Mouse (Mus musculus) forebrain, embryonic 15.5 days (tissue): ENCODE measurements around the gene Rps18. TPM values are rescaled to one million over a fixed set of nuclear protein-coding genes. Genes with fewer than 3 reads are reported as not detected.
"Not testable (repeated sequence)": the region's sequence is repeated elsewhere in the genome, so short reads cannot be mapped to it uniquely, and the experiment has no call there.

ENCODE experiments used
- ATAC-seq: fragments of 200-750 bp; cut with Nextera tagmentation; replicated peaks from 2 replicates; pipeline ENCODE4 v1.8.0; 2017; ENCODE audit warnings: mild to moderate bottlenecking, moderate TSS enrichment, moderate library complexity
- H3K27ac ChIP-seq: fragments of 300-500 bp; sonication (generic); replicated peaks from 2 replicates; pipeline ENCODE4 v1.5.1; 2015; ENCODE audit warnings: mild to moderate bottlenecking, inconsistent platforms
- H3K27me3 ChIP-seq: fragments of 300-500 bp; sonication (generic); 2 replicates; pipeline ENCODE4 v1.6.1; 2015; ENCODE audit warnings: inconsistent platforms
- H3K36me3 ChIP-seq: fragments of 300-500 bp; sonication (generic); 2 replicates; pipeline ENCODE4 v1.6.1; 2015; ENCODE audit warnings: mild to moderate bottlenecking, inconsistent platforms
- H3K4me1 ChIP-seq: fragments of 300-500 bp; sonication (generic); 2 replicates; pipeline ENCODE4 v1.6.1; 2015; ENCODE audit warnings: inconsistent platforms
- H3K4me2 ChIP-seq: fragments of 300-500 bp; sonication (generic); replicated peaks from 2 replicates; pipeline ENCODE4 v1.6.1; 2015; ENCODE audit warnings: mild to moderate bottlenecking, inconsistent platforms
- H3K4me3 ChIP-seq: fragments of 300-500 bp; sonication (generic); 2 replicates; pipeline ENCODE4 v1.5.1; 2015; ENCODE audit warnings: mild to moderate bottlenecking, inconsistent platforms
- H3K9ac ChIP-seq: fragments of 300-500 bp; sonication (generic); replicated peaks from 2 replicates; pipeline ENCODE4 v1.6.1; 2015; ENCODE audit warnings: mild to moderate bottlenecking, inconsistent platforms
- H3K9me3 ChIP-seq: fragments of 300-500 bp; sonication (generic); 2 replicates; pipeline ENCODE4 v1.6.1; 2016; ENCODE audit warnings: inconsistent platforms
- WGBS: fragments of 180-500 bp; shearing (Covaris S2); methylation state at CpG from one replicate; pipeline ENCODE4 v1.1.7; 2015; ENCODE audit warnings: mixed read lengths; 5-methylcytosine and 5-hydroxymethylcytosine counted together
- polyA plus RNA-seq: library from polyadenylated mRNA; unstranded; fragments of >200 nt; fragmentation: Nextera tagmentation; extraction: Ambion mirVana; gene quantifications from 2 replicates; pipeline ENCODE4 v1.2.1, GENCODE M21; 2015

Gene Rps18
- polyA plus RNA-seq, 1 experiment from 2014 or later: 864 TPM

GRCm38 (mm10) chr17:33914969-33915391 lies 40.8 kb downstream of the Rps18 start:
- peak overlapping the region; percentile 59 for H3K4me3 ChIP-seq
- 68% methylated on average over 13 of the region's 13 CpGs for WGBS
- H3K27me3 ChIP-seq: no peaks in the 10 kb centered on the region
- no peak for ATAC-seq
- peak overlapping the region; percentile 51; the same call in 1 of the 2 replicates for H3K9ac ChIP-seq
- peak overlapping the region; percentile 73 for H3K4me2 ChIP-seq
- H3K4me1 ChIP-seq: peaks cover 55% of the 10 kb centered on the region
- H3K27ac ChIP-seq: peak overlapping the region; percentile 86; the same call in 1 of the 2 replicates
- H3K9me3 ChIP-seq: no peaks in the 10 kb centered on the region
- peaks cover 39% of the 10 kb centered on the region for H3K36me3 ChIP-seq

- H3K27me3 ChIP-seq: no peaks in the 10 kb centered on the region
- no peak overlapping the region for H3K4me3 ChIP-seq
- no peaks in the 10 kb centered on the region for H3K9me3 ChIP-seq
- H3K4me2 ChIP-seq: no peak overlapping the region
- ATAC-seq: no peak
- 97% methylated on average over 8 of the region's 8 CpGs for WGBS
- H3K4me1 ChIP-seq: peaks cover 46% of the 10 kb centered on the region
- no peak overlapping the region for H3K9ac ChIP-seq
- H3K36me3 ChIP-seq: peaks cover 39% of the 10 kb centered on the region
- H3K27ac ChIP-seq: no peak overlapping the region
Observed at GRCm38 (mm10) chr17:33913905-33914304, 41.9 kb downstream of the Rps18 start.

GRCm38 (mm10) chr17:33913264-33913663 lies 42.5 kb downstream of the Rps18 start:
- no peak overlapping the region for H3K4me3 ChIP-seq
- H3K27me3 ChIP-seq: no peaks in the 10 kb centered on the region
- H3K4me2 ChIP-seq: no peak overlapping the region
- no peak overlapping the region for H3K9ac ChIP-seq
- H3K27ac ChIP-seq: no peak overlapping the region
- H3K4me1 ChIP-seq: peaks cover 47% of the 10 kb centered on the region
- 89% methylated on average over 10 of the region's 10 CpGs for WGBS
- peaks cover 39% of the 10 kb centered on the region for H3K36me3 ChIP-seq
- no peaks in the 10 kb centered on the region for H3K9me3 ChIP-seq
- no peak for ATAC-seq

DNA sequence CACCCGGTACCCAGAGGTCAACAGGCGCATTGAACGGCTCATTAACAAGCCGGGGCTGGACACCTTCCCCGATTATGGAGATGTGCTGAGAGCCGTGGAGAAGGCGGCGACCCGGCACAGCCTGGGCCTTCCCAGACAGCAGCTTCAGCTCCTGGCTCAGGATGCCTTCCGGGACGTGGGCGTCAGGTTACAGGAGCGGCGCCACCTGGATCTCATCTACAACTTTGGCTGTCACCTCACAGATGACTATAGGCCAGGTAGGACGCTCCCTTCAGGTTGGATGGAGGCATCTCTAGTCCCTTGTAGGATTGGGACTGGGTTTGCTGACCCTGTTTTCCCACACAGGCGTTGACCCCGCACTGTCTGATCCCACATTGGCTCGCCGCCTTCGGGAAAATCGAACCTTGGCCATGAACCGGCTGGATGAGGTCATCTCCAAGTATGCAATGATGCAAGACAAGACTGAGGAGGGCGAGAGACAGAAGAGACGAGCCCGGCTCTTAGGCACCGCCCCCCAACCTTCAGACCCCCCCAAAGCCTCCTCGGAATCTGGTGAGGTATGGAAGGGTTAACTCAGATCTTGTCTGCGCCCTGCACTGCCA lies 43.9 kb downstream of the Rps18 start:
- Histone ChIP-seq H3K36me3 (peaks cover 39% of the 10 kb centered on the region), H3K4me1 (peaks cover 48% of the 10 kb centered on the region), H3K9ac (no peak overlapping the region), H3K27me3 (no peaks in the 10 kb centered on the region), H3K4me2 (no peak overlapping the region), H3K4me3 (no peak overlapping the region), H3K9me3 (no peaks in the 10 kb centered on the region), H3K27ac (no peak overlapping the region)
- 91% methylated on average over 28 of the region's 28 CpGs for WGBS
- ATAC-seq: no peak

DNA sequence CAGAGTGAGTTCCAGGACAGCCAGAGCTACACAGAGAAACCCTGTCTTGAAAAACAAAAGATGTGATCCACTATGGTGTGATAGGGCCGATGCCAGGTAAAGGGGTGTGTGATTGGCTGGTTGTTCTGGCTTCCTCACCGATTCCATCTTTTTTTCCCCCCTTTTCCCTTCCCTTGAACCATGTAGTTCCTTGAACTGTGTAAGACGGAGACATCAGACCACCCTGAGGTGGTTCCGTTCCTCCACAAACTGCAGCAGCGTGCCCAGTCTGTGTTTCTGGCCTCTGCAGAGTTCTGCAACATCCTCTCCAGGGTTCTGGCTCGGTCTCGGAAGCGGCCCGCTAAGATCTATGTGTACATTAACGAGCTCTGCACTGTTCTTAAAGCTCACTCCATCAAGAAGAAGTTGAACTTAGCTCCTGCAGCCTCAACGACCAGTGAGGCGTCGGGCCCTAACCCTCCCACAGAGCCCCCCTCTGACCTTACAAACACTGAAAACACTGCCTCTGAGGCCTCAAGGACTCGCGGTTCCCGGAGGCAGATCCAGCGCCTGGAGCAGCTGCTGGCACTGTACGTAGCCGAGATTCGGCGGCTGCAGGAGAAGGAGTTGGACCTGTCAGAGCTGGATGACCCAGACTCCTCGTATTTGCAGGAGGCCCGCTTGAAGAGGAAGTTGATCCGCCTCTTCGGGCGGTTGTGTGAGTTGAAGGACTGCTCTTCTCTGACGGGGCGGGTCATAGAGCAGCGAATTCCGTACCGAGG lies 44.6 kb downstream of the Rps18 start:
- ATAC-seq: no peak

GRCm38 (mm10) chr17:33910346-33911051 lies 45.3 kb downstream of the Rps18 start:
- Histone ChIP-seq H3K4me2 (peak overlapping the region; percentile 94), H3K27ac (no peak overlapping the region), H3K9ac (peak overlapping the region; percentile 87), H3K4me3 (peak overlapping the region; percentile 80), H3K4me1 (peaks cover 40% of the 10 kb centered on the region), H3K36me3 (peaks cover 39% of the 10 kb centered on the region), H3K27me3 (no peaks in the 10 kb centered on the region), H3K9me3 (no peaks in the 10 kb centered on the region)
- ATAC-seq: no peak
- 52% methylated on average over 11 of the region's 11 CpGs for WGBS

More for the DNA sequence above, 44.6 kb downstream of the Rps18 start:
- H3K4me1 ChIP-seq: peaks cover 42% of the 10 kb centered on the region
- peaks cover 39% of the 10 kb centered on the region for H3K36me3 ChIP-seq
- WGBS: 90% methylated on average over 31 of the region's 31 CpGs
- no peaks in the 10 kb centered on the region for H3K9me3 ChIP-seq
- no peak overlapping the region for H3K4me3 ChIP-seq
- H3K27me3 ChIP-seq: no peaks in the 10 kb centered on the region
- no peak overlapping the region for H3K27ac ChIP-seq
- H3K9ac ChIP-seq: no peak overlapping the region
- no peak overlapping the region for H3K4me2 ChIP-seq

- ATAC-seq: 0 out of 2 replicates have a peak, but pooled peaks have one; percentile 1
- Histone ChIP-seq H3K27me3 (no peaks in the 10 kb centered on the region), H3K36me3 (peaks cover 36% of the 10 kb centered on the region), H3K27ac (peak overlapping the region; percentile 95), H3K4me2 (peak overlapping the region; percentile 94), H3K4me1 (peaks cover 33% of the 10 kb centered on the region), H3K9ac (peak overlapping the region; percentile 87), H3K4me3 (peak overlapping the region; percentile 80), H3K9me3 (no peaks in the 10 kb centered on the region)
- WGBS: under 1% methylated on average over 14 of the region's 14 CpGs
Observed at GRCm38 (mm10) chr17:33909869-33910250, 45.9 kb downstream of the Rps18 start.

DNA sequence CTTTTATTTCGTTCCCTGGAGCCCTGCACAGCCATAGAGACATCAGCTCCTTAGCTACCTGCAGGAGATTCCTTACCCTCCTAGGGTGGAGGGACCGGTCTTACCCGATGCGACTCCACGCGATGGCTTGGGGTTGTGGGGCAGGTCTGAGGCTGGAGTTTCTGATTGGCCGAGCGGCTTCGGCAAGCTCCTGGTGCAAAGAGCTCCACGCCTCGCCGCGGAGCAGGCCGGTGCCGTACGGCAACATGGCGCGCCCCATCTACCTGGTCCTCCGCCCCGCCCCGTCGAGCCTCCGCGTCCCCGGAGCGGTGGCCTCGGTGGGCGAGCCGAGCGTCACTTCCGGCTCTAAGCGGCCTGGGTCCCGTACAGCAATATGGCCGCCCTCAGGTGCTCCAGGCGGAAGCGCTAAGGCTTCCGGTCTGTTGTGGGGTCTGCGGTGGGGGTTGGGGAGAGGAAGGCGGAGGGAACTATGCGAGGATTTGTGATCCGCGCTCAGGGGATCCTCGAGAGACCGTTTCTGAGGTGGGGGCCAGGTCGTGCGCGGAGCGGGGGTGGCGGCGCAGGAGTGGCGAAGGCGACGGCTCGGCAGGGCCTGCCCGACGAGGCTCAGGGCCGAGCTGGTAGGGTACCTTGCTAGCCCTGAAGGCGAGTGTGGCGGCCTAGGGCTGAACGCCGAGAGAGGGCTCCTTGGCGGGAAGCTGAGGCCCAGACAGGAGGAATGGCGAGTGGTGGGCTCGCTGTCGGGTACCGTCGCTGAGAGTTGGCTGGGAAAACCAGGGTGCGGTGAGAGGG lies 46.5 kb downstream of the Rps18 start, which contains the start of gene Daxx:
TSS of gene Daxx (plus strand) at position 338 of the 792 bp plus-strand sequence.
- peak; percentile 97 for ATAC-seq
- Histone ChIP-seq H3K27ac (peak within 1 kb of the TSS; percentile 95), H3K27me3 (no peaks in the 10 kb centered on the region), H3K4me2 (peak within 1 kb of the TSS; percentile 94), H3K9ac (peak within 1 kb of the TSS; percentile 89), H3K9me3 (no peaks in the 10 kb centered on the region), H3K4me3 (peak within 1 kb of the TSS; percentile 80), H3K4me1 (peaks cover 30% of the 10 kb centered on the region), H3K36me3 (peaks cover 30% of the 10 kb centered on the region)
- WGBS: under 1% methylated on average over 68 of the region's 68 CpGs

DNA sequence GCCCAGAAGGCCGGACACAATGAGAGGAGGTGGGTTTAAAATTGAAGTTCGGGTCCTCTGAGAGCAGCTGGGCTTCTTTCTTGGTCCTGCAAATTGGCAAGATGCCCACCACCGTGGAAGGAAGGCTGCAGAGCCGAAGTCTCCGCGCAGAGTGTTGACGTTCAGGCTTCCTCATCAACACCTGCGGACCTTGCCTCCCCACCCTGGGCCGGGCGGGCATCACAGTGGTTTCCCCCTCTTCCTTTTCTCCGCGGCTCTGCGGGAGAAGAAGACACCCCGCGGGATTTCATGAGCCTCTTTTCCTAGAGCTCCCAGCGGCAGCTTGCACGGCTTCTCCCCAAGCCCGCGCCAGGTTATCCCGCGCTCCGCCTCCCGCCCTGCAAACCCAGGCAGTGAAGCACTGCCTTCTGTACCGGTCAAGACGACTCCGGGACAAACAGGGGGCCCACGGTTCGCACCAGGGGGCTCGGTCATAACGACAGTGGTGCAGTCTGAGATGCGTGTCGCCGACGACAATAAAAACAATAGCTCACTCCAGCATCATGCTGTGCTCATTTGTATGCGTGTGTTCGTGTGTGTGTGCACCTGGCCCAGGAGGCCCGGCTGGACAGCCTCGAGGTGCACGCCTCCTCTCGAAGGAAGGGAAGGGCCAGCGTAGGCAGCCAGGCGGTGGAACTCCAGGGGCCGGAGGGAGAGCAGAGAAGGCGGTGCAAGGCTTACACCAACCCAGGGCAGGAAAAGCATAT lies 47.3 kb downstream of the Rps18 start:
- H3K27ac ChIP-seq: peak overlapping the region; percentile 95
- H3K4me3 ChIP-seq: peak overlapping the region; percentile 80
- H3K9ac ChIP-seq: peak overlapping the region; percentile 89
- H3K4me2 ChIP-seq: peak overlapping the region; percentile 94
- H3K4me1 ChIP-seq: peaks cover 30% of the 10 kb centered on the region
- ATAC-seq: peak; percentile 12
- no peaks in the 10 kb centered on the region for H3K27me3 ChIP-seq
- H3K9me3 ChIP-seq: no peaks in the 10 kb centered on the region
- WGBS: under 1% methylated on average over 43 of the region's 44 CpGs
- H3K36me3 ChIP-seq: peaks cover 23% of the 10 kb centered on the region

DNA sequence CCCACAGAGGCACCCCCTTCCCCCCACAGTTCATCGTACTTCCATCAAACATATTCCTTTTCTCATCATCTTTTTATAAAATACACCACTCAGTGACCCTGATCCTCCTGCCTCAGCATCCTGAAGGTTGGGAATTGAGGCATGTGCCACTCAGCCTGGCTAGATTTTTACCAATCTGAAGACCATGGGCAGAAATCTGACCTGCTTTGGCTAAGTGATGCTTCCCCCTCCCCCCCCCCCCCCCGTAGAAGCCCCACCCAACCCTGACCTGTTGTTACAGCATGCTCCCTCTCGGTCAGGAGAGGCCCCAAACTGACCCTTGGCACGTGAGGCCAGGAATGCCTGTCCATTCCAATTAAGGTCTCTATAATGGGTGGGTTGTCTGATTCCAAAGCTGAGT lies 51.0 kb downstream of the Rps18 start, which contains the start of gene Platr17:
TSS of gene Platr17 (plus strand) at position 301 of the 400 bp plus-strand sequence.
- not testable (repeated sequence) for ATAC-seq, H3K36me3 ChIP-seq, H3K27ac ChIP-seq, H3K4me2 ChIP-seq, H3K9ac ChIP-seq, H3K9me3 ChIP-seq, H3K4me3 ChIP-seq, H3K27me3 ChIP-seq
- WGBS: 50% methylated on average over 4 of the region's 4 CpGs
- peaks cover 11% of the 10 kb centered on the region for H3K4me1 ChIP-seq
